Mouse (Mus musculus) gastrocnemius, postnatal 25 days (tissue): Measurements from ENCODE around the gene Zbp1. TPM values are rescaled to one million over a fixed set of nuclear protein-coding genes. Genes with fewer than 3 reads are reported as not detected.

Experiments used
- total RNA-seq, 2 experiments: library from RNA; stranded (reverse); gene quantifications; 1 replicate in 1 of 2; 2 replicates in 1 of 2; pipeline ENCODE4 v1.2.3; 2021

Gene Zbp1
- total RNA-seq, 2 experiments from 2014 or later: 0.27 TPM; not detected in 1

Other genes with a start within 250 kb of the Zbp1 start
- not detected for gene Spo11, start 241.2 kb downstream of the Zbp1 start, total RNA-seq
- gene Rae1, start 218.8 kb downstream of the Zbp1 start, total RNA-seq: 10 to 100 TPM; 11.8 to 12.7 TPM
- gene Rbm38, start 198.4 kb downstream of the Zbp1 start, total RNA-seq: 100 to 1,000 TPM; 205 to 217 TPM
- gene Ctcfl, start 99.4 kb downstream of the Zbp1 start, total RNA-seq: not detected
- 10 to 100 TPM in 1 of 2 experiments, 1 to 10 TPM in 1; 1.2 to 61.5 TPM for gene Pck1, start 65.9 kb downstream of the Zbp1 start, total RNA-seq
- gene Pmepa1, start 57.6 kb upstream of the Zbp1 start, total RNA-seq: 10 to 100 TPM; 18.2 to 19.2 TPM